Mouse (Mus musculus): ENCODE measurements at regions not wholly inside any gene's neighbourhood (a gene's known extent, or its start where the extent isn't known, plus 50 kb on each side); places are given as distances from the start of the nearest gene placed in this dataset.

DNA sequence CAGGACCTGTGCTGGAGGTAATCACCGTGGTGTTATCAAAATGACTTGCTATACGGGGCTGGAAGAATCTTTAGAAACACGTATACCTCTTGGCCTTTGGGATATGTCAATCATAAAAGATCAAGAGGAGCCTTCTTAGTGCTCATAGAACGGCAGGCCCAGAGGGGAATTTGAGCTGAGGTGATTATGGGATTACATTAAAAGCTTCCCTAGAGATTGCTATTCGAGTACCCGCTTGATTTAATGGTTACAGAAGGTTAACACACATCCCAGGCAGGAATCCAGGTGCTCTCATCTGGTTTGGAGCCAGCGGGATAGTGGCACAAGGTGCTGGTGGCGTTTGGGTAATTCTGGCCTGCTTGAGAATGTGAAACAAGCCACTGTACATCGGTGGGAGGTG, 241.4 kb downstream of the Drd1 start:
- intact Hi-C loops (cut with DNase I; ENCODE audit: low total_unique reads) = no loop called here
- no peak for DNase-seq

DNA sequence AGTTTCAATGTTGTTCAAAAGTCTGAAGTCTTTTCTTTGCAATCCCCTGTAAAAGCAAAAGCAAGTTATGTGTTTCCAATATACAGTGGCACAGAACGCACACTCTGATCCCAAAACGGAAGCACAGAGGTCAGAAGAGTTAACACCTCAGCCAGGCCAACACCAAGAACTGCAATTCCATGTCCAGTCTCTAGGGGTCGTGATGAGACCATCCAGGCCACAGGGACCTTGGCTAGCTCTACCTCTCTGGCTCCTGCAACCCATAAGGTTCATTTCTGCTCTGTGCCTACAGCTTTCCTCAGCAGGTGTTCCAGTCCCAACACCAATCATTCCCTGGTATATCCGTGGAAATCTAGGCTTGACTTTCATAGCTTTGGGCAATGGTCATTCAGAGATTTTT, 243.6 kb downstream of the Drd1 start:
- peak; percentile 14 for DNase-seq
- intact Hi-C loops (cut with DNase I; ENCODE audit: low total_unique reads) = no loop called here

DNA sequence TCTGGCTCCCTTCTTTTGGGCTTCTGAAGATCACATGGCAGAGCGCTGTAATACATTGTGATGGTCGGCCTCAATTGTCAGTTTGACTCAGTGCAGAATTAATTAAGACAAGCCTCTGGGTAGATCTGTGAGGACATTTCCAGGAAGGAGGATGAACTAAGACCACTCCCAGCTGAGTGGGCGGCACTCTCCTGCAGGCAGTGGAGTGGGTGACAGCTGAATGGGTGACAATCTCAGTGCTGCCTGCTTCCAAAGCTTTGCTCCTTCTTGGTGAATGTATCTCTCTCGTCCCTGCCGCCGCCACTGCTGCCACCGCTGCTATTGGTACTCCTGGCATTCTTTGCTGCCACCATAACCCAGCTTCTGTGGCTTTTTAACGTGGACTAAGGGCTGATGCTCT, 244.4 kb downstream of the Drd1 start:
- DNase-seq = no peak
- intact Hi-C loops (cut with DNase I; ENCODE audit: low total_unique reads) = no loop called here

DNA sequence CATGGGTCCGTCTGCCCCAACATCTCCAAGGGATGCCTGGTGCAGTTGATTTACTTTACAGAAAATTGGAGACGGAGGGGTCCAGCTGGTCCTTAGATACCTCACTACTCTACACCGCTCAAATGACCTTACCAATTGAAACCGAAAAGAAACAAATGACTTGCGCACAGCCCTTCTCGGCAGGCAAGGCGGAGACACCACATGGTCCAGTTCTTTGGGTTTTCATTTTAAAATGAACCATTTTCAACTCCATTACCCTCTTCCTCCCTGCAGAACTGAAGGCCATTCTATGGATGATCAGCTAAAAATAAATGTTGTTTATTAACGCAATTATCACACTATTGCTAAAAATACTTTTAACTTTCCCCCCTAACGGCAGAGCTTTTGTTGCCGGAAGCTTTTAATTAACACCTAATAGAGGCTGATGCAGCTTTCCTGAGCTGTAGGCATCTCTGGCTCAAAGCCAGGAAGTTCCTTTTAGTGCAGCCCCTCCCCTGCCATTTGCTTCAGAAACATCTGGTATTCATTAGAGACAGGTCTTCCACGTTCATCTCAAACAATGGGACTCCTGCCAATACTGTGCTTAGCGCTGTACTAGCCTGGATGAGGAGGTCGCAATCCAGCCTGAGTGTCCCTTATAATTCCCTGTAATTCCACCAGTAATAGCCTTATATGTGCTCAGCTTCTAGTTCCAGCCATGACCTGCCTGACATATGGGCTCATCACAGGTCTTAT, 247.5 kb downstream of the Drd1 start:
- intact Hi-C loops (cut with DNase I; ENCODE audit: low total_unique reads) = no loop called here
- DNase-seq = no peak

DNA sequence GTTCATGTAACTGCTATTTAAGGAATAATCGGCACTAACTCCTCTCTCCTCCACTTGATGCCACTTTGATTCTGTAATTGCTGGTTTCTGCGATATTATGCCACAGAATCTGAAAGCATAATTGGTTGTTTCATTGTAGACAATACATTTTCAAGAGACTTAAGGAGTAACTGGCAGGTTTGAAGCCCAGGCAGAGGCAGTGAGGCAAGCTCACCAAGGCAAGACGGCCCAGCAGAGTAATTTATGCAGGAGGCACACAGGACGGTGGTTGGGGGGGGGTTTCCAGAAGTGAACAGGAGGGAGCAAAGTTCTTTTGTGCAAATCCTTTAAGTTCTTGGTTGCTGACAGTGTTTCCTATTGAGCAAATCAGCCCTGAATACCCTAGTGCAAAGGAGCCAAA, 249.6 kb downstream of the Drd1 start:
- intact Hi-C loops (cut with DNase I; ENCODE audit: low total_unique reads) = no loop called here
- no peak for DNase-seq

DNA sequence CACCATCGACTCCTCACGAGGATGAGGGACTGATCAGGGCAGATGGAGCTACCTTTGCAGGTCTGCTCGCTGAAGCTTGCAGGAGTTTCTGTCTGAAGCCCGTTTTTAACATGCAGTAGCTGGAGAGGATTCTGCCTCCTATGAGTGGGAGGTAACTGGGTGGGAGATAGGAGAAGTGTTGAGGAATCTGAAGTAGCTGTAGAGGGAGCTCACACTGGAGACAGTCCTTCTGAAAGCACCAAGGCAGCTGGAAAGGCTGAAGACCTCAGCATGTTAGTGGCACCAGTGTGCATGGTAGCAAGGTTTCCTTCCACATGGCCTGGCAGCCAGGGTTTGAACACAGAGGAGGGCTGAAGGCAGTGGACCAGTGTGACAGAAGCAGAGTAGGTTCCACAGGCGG, 254.5 kb downstream of the Drd1 start:
- intact Hi-C loops (cut with DNase I; ENCODE audit: low total_unique reads) = no loop called here
- no peak for DNase-seq

DNA sequence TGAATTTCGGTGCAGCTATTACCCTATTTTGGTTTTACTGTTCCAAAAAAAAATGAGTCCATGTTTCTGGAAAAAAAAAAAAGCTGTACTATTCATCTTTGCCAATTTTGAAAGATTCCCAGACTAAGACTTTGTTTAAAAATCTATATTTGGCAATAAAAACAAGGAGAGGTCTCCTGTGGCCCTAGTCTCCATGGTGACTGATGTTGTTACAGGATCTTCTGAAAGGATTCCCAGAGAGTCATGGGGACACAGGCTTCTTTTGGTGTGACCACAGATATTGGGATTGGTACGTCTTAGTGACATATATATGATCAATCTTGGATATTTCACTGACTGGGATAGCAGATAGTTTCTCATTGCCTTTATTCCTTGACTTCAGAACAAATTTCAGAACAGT, 266.7 kb downstream of the Drd1 start:
- peak; percentile 20 for DNase-seq
- intact Hi-C loops (cut with DNase I; ENCODE audit: low total_unique reads) = no loop called here

DNA sequence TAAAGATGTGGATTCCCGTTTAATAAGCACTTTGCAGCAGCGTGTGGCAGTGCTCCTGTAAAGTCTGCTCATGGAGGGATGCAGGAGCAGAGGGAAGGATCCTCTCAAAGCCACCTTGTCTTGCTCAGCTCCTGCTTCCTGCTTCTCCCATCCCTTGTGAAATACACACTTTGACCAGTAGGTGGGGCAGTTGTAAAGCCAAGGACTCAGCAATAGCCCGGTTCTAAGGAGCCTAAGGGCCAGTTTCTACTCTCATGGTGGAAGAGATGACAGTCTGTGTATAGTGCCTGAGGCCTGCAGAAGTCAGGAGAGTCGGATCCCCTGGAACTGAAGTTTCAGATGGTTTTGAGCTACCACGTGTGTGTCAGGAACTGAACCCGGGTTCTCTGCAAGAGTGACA, 272.0 kb downstream of the Drd1 start:
- intact Hi-C loops (cut with DNase I; ENCODE audit: low total_unique reads) = loop anchor here (5.0 kb wide), 1 partner anchor 274 kb away; the partner anchor contains the start of gene Drd1
- peak; percentile 59 for DNase-seq

DNA sequence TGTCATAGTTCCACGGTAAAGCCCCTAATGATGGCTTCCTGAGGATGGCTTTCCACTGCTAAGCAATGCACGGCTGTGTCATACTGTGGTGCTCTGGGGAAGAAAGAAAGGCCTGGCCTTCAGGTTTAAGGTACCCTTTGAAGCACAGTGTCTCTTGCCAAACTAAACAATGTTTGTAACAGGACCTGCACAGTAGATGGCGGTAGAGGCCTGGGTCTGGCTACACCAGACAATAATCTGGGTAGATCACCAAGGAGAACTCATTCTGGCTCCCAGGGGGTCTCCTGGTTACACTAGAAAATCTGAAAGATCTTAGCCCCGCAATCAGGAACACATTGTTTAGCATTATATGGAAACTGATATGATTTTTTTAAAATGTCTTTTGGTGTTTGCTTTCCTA, 276.4 kb downstream of the Drd1 start:
- intact Hi-C loops (cut with DNase I; ENCODE audit: low total_unique reads) = no loop called here
- DNase-seq = no peak

DNA sequence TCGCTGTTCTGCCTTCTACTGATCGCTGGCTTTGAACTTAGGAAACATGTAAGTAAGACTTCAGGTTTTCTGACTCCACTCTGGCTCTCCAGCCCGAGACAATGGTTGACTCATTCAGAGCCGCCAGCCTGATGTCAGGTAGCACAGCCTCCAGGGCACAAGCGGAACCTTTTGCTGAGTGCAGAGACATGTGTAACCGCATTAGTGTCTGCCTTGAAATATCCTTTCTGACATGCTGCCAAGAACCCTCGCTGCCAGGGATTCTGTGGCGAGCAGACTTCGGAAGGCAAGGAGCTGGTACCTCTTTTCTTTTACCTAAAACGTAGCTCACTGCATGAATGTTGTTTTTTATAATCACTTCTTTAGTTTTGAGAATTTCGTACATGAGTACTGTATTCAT, 279.1 kb downstream of the Drd1 start:
- intact Hi-C loops (cut with DNase I; ENCODE audit: low total_unique reads) = no loop called here
- no peak for DNase-seq

DNA sequence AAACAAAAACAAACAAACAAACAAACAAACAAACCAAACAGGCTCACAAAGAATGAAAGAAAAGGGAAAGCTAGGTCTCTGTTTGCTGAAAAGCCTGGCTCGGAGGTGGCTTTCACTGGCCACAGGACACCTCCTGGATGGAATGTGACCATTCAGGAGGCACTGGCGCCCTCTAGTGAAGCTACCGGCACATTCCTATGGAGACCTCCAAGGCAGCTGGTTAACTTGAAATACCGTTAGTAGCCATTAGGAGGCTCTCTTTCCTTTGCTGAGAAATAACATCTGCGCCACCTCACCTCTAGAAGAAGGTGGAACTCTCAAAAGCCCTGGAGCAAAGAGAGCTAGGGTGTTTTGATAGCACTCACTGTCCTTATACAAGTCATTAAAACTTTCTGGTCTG, 279.8 kb downstream of the Drd1 start:
- DNase-seq = peak; percentile 18
- intact Hi-C loops (cut with DNase I; ENCODE audit: low total_unique reads) = no loop called here

DNA sequence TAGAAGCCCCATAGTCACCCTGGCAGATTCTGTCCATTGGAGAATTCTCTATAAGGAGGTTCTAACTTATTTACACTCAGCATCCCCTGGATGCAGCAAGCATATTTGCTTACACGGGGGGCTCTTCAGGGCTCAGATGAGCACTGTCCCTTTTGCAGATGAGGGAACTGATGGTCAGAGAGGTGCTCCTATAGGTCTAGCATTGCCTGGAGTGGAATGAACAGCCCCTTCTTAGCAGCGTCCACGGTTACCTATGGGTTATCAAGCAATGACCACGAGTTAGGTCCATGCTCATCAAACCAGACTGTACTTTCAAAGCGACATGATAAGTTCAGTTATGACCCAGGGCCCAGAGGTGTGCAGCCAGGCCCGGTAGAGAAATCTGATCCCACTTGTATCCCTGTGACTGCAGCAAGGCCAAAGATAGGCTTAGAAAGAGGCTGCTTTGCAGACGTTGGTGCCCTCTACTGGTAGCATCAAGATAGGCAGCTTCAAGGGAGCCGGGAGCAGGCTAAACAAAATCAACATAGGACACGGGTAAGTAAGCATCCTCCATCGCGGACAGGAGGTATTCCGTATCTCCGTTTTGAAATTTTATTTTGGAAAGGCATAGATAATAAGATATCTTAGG, 290.8 kb downstream of the Drd1 start:
- DNase-seq = peak; percentile 23
- intact Hi-C loops (cut with DNase I; ENCODE audit: low total_unique reads) = no loop called here

DNA sequence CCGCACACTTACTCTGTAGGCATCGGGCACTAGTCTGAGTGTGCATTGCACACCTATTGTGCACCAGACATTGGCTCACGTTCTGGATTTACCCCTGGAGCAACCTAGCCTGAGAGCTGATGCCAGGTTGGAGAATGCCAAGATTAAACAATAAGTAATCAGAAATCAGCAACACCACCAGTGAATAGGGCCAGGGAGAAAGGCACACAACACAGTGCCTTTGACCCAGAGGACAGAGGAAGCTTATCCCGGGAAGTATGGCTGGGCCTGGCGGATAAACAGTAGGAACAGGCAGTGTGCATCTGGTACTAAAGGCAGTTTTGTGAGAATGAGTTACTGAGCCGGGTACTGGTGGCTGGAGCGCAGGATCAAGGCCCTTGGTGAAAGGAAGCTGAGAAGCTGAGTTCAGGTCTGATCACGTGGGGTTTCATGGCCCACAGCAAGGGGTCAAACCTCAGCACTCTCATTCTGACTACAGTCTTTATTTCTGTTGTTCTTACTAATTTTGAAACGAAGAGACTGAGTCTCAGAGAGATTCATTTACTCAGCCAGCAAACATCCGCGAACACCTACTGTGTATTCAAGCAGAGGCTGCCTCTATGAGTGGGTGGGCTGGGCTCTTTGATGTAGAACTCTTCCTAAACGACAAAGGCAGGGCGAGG, 284.8 kb upstream of the Msx2 start:
- no peak for DNase-seq
- intact Hi-C loops (cut with DNase I; ENCODE audit: low total_unique reads) = loop anchor here (5.0 kb wide), 1 partner anchor 305 kb away; no protein-coding TSS in a partner anchor

DNA sequence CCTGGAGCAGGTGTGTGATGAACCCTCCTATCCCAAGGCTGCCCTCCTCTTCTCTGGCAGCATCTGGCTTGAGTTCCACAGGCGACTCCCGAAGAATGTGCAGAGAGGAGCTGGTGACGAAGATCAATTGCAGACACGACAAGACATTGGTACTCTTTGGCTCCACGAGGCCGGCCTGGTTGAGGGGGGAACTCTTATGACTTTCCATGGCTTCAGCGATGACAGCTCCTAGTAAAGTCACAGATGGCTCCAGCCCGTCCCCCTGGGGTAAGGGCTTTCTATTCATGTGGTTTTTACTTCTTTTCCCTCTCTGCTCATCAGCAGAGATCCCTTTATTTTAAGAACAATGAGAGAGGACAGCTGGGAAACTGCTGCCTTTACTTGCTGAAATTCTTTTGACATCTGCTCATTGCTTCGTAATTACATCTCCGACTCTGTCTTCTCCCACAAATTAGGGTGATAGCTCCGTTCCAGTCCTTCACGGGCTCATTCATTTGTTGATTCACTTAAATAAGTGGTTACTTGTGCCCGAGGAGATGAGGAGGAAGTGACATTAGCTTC, 284.2 kb upstream of the Msx2 start:
- intact Hi-C loops (cut with DNase I; ENCODE audit: low total_unique reads) = loop anchor here (5.0 kb wide), 1 partner anchor 305 kb away; no protein-coding TSS in a partner anchor

DNA sequence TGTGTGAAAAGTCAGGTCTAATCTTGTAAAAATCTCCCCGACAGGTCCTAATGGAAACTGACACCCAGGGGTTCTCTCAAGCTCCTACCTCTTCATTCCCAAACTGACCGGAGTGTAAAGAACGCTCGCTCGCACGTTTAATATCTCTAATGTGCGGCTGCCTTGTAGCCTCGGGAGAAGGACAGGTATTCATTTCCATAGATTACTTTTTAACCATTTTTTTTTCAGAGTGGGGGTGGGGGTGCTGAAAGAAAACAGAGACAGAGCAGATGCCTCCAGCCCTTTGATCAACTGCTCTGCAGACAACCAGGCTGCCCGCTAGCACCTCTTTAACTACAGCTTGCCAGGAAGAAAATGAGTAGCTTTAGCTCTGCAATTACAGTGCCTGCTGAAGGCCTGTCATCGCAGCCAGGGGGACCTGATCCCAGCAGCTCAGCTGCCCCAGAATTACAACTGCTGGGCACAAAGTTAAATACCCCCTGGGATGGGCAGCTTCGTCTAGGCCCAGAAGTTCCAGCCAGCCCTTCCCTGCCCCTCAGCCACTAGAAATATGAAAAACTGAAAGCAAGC, 282.3 kb upstream of the Msx2 start:
- no peak for DNase-seq
- intact Hi-C loops (cut with DNase I; ENCODE audit: low total_unique reads) = loop anchor here (5.0 kb wide), 1 partner anchor 303 kb away; no protein-coding TSS in a partner anchor

More for the DNA sequence above, 284.2 kb upstream of the Msx2 start:
- DNase-seq = no peak

DNA sequence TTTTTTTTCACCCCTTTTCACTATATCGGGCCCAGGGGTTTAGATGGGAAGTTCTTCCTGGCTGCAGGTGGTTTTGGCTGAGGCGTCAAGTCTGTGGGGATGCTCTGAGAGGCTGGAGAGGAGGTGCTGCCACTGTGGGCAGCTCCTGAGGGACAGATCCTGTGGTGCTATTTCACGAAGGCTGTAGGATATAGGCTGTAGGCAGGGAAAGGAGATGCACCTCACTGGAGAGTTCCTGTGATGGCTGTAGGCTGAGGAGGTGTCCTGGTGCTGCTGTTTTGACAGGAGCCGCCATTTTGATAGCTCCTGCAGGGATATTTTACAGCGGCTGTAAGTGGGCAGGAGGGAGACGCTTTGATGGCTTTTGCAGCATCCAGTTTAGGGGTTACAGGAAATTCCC, 280.2 kb upstream of the Msx2 start:
- DNase-seq = no peak
- intact Hi-C loops (cut with DNase I; ENCODE audit: low total_unique reads) = no loop called here

DNA sequence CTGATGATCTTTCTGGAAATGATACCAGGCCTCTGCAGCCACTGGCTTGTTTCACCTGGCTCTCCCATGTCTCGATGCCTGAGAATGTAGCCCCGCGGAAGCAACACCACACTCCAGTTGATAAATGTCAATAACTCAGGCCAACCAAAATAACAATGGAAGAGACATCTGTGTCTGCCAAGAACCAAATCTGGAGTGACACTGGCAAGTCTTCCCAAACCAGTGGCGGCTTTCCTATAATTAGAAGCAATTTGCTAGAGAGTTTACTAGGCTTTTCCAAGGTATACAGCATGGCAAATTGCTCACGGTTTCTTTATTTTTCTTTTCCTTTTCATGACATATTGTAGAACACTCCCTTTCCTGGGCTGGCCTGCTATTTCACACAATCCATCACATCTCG, 268.1 kb upstream of the Msx2 start:
- DNase-seq = no peak
- intact Hi-C loops (cut with DNase I; ENCODE audit: low total_unique reads) = no loop called here

DNA sequence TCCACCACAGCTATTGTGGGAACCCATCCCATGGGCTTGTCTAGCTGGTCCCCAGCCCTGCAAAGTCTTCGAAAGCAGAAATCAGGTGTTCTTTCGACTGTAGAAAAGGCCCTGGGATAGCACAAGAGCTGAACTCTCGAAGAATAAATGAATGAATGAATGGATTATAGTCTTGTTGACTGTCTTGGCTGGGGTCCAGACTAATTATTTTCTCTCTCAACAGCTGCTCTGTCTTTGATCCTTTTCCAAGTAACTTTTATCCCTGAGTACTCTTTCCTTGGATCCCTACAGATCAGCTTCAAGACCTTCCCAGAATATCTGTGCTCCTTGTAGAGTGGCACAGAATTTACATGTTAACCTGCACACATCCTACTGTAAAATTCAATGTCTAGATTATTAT, 266.3 kb upstream of the Msx2 start:
- DNase-seq = no peak
- intact Hi-C loops (cut with DNase I; ENCODE audit: low total_unique reads) = no loop called here

DNA sequence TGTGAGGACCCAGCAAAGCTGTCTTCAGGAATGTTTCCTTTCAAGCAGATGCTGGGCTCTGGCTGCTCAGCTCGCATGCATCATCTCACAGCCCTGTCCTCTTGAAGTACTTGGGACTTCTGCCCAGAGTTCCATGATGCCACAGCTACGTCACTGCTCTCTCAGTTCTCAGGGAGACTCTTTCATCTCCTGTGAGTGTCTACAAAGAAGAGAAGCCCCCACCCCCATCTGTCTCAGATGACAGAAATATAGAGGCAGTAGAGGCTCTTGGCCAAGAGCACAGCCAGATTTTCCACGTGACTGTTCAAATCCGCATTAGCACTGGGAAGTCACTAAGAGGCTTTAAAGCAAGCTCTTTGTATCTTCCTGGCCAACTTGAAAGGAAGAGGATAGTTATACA, 262.1 kb upstream of the Msx2 start:
- DNase-seq = no peak
- intact Hi-C loops (cut with DNase I; ENCODE audit: low total_unique reads) = no loop called here

DNA sequence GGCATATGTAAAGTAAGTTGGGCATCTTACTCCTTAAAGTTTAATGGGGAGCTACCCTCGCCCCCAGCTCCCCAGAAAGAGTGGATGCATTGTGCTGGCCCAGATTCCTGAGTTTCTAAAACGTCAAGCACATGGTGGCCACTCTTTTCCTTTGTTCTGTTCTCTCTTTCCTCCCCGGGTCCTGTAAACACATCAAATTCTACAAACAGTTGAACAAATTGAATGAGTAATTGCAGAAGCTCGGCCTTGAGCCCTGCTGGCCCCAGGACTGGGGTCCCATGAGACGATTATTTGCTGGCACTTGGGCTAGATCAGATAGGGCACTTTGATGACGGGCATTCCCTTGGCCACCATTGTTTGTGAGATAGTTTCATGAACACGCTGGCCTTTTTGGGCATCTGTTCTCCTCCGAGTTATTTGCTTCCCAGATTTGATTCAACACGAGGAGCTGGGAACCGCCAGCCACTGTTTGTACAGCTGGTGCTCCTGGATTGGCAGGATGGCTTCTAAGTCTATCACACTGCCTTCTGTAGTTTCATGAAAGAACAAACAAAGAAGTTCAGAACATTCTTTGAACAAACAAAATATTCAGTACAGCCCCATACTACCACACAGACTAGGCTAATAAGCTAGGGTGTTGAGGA, 257.5 kb upstream of the Msx2 start:
- intact Hi-C loops (cut with DNase I; ENCODE audit: low total_unique reads) = no loop called here
- no peak for DNase-seq
